Mouse (Mus musculus) megakaryocyte, embryonic 14.5 days (primary cell): ENCODE measurements around the gene Fgfr1op2.

ENCODE experiments used
- FLI1 ChIP-seq: IDR thresholded peaks from 2 replicates; pipeline ENCODE4 v1.6.1; 2012; ENCODE audit warnings: low read length, inconsistent platforms, mixed read lengths
- GATA1 ChIP-seq: IDR thresholded peaks from 3 replicates; pipeline ENCODE4 v1.6.1; 2012; ENCODE audit warnings: mixed read lengths, low read length, inconsistent platforms, borderline replicate concordance

- TF ChIP-seq GATA1, result no peak
- no peak for TF ChIP-seq FLI1
These were observed 41.5 kb upstream of the Fgfr1op2 start for GRCm38 (mm10) chr6:146535501-146535900.
